Mouse (Mus musculus) liver, embryonic 16.5 days (tissue): Measurements from ENCODE around the gene Ogt. TPM values are rescaled to one million over a fixed set of nuclear protein-coding genes. Genes with fewer than 3 reads are reported as not detected.

Source experiments
- ATAC-seq: fragments of 200-750 bp; cut with Nextera tagmentation; 2 replicates; pipeline ENCODE4 v1.8.0; 2017; ENCODE audit warnings: low read depth, mild to moderate bottlenecking, moderate number of reproducible peaks, moderate library complexity
- H3K27ac ChIP-seq: fragments of 300-500 bp; sonication (generic); 2 replicates; pipeline ENCODE4 v1.5.1; 2014; ENCODE audit warnings: mild to moderate bottlenecking, low read length
- H3K27me3 ChIP-seq: fragments of 300-500 bp; sonication (generic); 2 replicates; pipeline ENCODE4 v1.6.1; 2014; ENCODE audit warnings: low read depth, low read length, mixed read lengths; ENCODE audit not compliant: control insufficient read depth, insufficient read depth
- H3K36me3 ChIP-seq: fragments of 300-500 bp; sonication (generic); 2 replicates; pipeline ENCODE4 v1.6.1; 2014; ENCODE audit warnings: mild to moderate bottlenecking; ENCODE audit not compliant: control insufficient read depth, insufficient read depth
- H3K4me1 ChIP-seq: fragments of 300-500 bp; sonication (generic); 2 replicates; pipeline ENCODE4 v1.6.1; 2014; ENCODE audit warnings: low read depth, low read length, mixed read lengths; ENCODE audit not compliant: control insufficient read depth
- H3K4me2 ChIP-seq: fragments of 300-500 bp; sonication (generic); 2 replicates; pipeline ENCODE4 v1.6.1; 2014; ENCODE audit warnings: low read depth, low read length, mixed read lengths
- H3K4me3 ChIP-seq: fragments of 300-500 bp; sonication (generic); 2 replicates; pipeline ENCODE4 v1.5.1; 2014; ENCODE audit warnings: low read depth, mild to moderate bottlenecking, low read length
- H3K9ac ChIP-seq: fragments of 300-500 bp; sonication (generic); 2 replicates; pipeline ENCODE4 v1.6.1; 2014; ENCODE audit warnings: low read depth, low read length
- H3K9me3 ChIP-seq: fragments of 300-500 bp; sonication (generic); replicated peaks from 2 replicates; pipeline ENCODE4 v1.6.1; 2016; ENCODE audit warnings: low read length; ENCODE audit not compliant: control insufficient read depth
- WGBS: fragments of 180-500 bp; shearing (Covaris S2); extraction: QIAGEN DNeasy Blood & Tissue Kit; methylation state at CpG from one replicate; pipeline ENCODE4 v1.1.7; 2014; ENCODE audit not compliant: insufficient replicate concordance; 5-methylcytosine and 5-hydroxymethylcytosine counted together
- polyA plus RNA-seq: library from polyadenylated mRNA; unstranded; fragments of >200 nt; fragmentation: Nextera tagmentation; extraction: Ambion mirVana; gene quantifications from 2 replicates; pipeline ENCODE4 v1.2.1, GENCODE M21; 2015

Ogt gene
- polyA plus RNA-seq, 1 experiment from 2014 or later: 55.6 TPM

DNA sequence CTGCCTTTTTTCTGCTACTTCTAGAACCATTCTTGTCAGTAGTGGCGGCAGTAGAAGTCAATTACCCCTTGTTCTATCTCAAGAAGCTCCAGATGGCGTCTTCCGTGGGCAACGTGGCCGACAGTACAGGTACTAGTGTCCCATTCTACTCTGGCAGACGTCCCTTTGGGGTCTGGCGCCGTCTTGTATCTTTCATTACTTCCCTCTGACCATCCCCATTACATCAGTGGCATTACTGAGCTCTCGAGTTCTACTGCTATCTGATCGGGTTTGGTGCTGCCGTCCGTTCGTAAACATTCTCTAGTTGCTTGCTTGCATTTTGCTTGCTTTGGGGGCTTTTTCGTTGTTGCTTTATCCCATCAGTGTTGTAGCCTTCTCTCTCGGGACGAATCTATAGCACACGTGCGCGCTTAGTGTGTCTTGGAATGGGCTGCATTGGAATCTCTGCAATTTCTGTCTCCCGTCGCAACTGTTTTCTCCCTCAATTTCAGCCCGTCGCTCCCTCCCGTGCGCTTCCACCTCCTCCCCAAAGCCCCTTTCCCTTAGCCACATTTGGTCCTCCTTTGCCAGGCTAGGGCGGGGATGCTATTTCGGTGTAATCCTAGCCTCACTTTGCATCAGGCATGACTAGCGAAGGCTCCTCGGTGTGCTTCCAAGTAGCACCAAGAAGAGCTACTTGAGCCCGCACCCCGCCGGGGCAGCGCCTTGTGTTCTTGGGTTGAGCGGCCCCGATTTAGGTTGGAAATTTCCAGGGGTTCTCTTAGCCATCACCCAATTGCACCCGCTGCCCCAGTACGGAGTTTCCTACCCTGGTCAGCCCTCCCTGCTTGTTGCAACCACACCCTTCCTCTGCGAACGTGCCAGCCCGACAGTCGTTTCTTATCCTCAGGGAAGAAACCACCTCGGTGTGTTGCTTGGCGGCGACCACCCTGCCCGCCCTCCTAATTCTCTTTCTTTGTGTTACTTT lies 617 bp downstream of the Ogt start:
- peak; percentile 74 for ATAC-seq
- Histone ChIP-seq H3K4me2 (peak overlapping the region; percentile 66), H3K27me3 (no peaks in the 10 kb centered on the region; the same call in 1 of the 2 replicates), H3K9me3 (no peaks in the 10 kb centered on the region), H3K36me3 (peaks cover 4% of the 10 kb centered on the region), H3K27ac (peak overlapping the region; percentile 88), H3K4me3 (peak overlapping the region; percentile 80), H3K4me1 (peaks cover 8% of the 10 kb centered on the region), H3K9ac (peak overlapping the region; percentile 86)
- 13% methylated on average over 45 of the region's 45 CpGs for WGBS

DNA sequence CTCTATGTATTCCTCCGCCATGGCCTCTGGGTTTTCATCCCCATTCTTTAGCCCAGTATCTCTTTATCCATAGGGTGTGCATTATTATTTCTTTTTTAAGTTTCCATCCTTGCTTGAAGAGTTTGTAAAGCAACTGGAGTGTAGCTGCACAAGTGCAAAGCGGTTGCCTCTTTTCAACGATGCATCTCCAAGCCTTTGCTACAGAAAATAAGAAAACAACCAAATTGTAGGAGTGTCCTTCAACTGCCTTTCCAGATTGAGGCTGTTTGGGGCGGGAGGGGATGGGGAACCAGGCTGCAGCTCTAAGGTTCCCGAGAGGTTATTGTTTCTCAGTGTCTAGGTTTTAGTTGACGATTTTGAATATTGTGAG lies 1.3 kb downstream of the Ogt start:
- Histone ChIP-seq H3K36me3 (peaks cover 4% of the 10 kb centered on the region), H3K27ac (peak overlapping the region; percentile 88), H3K4me1 (peaks cover 11% of the 10 kb centered on the region), H3K4me2 (peak overlapping the region; percentile 66), H3K9me3 (no peaks in the 10 kb centered on the region), H3K9ac (peak overlapping the region; percentile 86), H3K4me3 (peak overlapping the region; percentile 80), H3K27me3 (no peaks in the 10 kb centered on the region; the same call in 1 of the 2 replicates)
- ATAC-seq: no peak
- WGBS: 12% methylated on average over 6 of the region's 6 CpGs

DNA sequence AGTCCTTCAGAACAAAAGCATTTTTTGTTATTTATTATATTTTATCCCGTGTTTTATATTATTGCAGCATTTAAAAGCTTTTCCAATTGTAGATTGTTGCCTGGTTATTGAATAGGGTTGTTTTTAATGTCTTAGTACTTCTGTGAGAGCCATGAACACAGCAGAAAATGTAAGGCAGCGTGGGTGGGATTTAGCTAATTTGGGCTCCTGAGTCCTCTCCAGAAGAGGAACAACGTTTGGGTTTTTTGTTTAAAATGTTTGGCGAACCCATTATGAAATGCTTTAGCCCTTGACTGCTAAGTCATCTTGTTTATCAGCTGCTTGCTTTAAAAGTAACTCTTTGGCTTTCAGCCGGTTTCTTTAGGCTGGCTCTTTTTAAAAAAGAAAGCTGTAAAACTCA lies 2.2 kb downstream of the Ogt start:
- 19% methylated on average over 5 of the region's 5 CpGs for WGBS
- peak overlapping the region; percentile 66 for H3K4me2 ChIP-seq
- peak overlapping the region; percentile 80 for H3K4me3 ChIP-seq
- H3K36me3 ChIP-seq: peaks cover 4% of the 10 kb centered on the region
- H3K9ac ChIP-seq: peak overlapping the region; percentile 60
- peaks cover 16% of the 10 kb centered on the region for H3K4me1 ChIP-seq
- ATAC-seq: no peak
- H3K9me3 ChIP-seq: no peaks in the 10 kb centered on the region
- no peaks in the 10 kb centered on the region for H3K27me3 ChIP-seq
- H3K27ac ChIP-seq: no peak overlapping the region; the same call in 1 of the 2 replicates

DNA sequence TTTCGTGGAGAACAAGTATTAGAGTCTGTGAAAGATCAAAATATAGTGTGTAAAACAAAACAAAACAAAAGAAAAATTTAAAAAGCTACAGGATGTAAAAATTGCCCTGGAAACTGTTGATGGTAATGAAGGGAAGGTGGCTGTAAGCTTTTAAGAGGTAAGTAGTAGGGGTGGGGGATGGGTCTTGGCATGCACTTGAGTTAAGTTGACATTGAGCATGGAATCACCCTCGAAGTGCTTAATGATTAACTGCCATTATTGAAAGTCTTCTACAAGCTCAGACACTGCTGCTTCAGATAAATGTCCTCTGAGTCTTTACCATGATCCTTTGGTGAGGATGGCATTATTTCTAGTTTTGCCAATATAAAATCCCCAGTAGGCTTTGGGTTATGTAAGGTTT lies 5.4 kb downstream of the Ogt start:
- no peak overlapping the region for H3K4me2 ChIP-seq
- no peak overlapping the region for H3K27ac ChIP-seq
- ATAC-seq: no peak
- 52% methylated on average over 2 of the region's 2 CpGs for WGBS
- peaks cover 16% of the 10 kb centered on the region for H3K4me1 ChIP-seq
- peaks cover 4% of the 10 kb centered on the region for H3K36me3 ChIP-seq
- H3K27me3 ChIP-seq: no peaks in the 10 kb centered on the region
- H3K4me3 ChIP-seq: no peak overlapping the region
- no peak overlapping the region for H3K9ac ChIP-seq
- no peaks in the 10 kb centered on the region for H3K9me3 ChIP-seq

DNA sequence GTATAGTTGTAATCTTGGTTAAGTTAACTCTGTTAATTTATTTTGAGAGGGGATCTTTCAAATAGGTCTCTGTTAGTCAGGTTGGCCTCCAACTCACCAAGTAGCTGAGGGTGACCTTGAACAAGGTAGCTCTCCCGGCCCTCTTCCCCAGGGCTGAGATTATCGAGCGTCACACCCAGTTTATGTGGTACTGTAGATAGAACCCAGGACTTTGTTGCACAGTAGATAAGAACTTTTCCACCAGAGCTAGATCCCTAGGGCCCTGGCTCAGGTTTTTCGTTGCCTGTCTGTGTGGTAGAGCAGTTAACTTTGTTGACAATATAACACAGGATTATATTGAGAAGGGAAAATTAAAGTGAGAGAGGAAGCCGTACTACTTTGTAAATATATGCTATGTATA lies 6.8 kb downstream of the Ogt start:
- Histone ChIP-seq H3K9me3 (no peaks in the 10 kb centered on the region), H3K4me2 (no peak overlapping the region), H3K9ac (no peak overlapping the region), H3K27me3 (no peaks in the 10 kb centered on the region), H3K27ac (no peak overlapping the region), H3K36me3 (peaks cover 7% of the 10 kb centered on the region), H3K4me3 (no peak overlapping the region), H3K4me1 (peaks cover 16% of the 10 kb centered on the region)
- 47% methylated on average over 5 of the region's 5 CpGs for WGBS
- peak; percentile 80 for ATAC-seq

DNA sequence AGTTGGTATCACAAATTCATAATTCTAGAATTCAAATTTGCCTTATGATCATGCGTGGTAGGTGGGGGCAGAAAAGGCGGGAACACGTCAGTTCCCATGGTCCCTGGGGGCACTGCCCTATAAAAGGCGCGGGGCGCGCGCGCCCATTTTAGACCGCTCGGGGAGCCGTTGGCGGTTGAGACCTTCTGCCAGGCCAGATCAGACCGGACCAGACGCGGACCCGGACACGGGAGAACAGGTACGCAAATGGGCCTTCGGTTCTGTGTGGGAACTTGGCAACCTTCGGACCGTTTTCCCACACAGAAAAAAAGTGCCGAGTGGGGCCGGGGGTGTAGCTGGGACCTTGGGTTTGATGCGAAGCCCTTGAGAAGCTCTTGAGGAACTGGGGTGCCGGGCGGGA lies 55.8 kb downstream of the Ogt start:
- Histone ChIP-seq H3K27me3 (no peaks in the 10 kb centered on the region), H3K9ac (no peak overlapping the region), H3K4me1 (no peaks in the 10 kb centered on the region), H3K4me3 (no peak overlapping the region), H3K27ac (no peak overlapping the region), H3K4me2 (no peak overlapping the region), H3K9me3 (peaks cover 9% of the 10 kb centered on the region), H3K36me3 (no peaks in the 10 kb centered on the region)
- 86% methylated on average over 27 of the region's 27 CpGs for WGBS
- no peak for ATAC-seq

DNA sequence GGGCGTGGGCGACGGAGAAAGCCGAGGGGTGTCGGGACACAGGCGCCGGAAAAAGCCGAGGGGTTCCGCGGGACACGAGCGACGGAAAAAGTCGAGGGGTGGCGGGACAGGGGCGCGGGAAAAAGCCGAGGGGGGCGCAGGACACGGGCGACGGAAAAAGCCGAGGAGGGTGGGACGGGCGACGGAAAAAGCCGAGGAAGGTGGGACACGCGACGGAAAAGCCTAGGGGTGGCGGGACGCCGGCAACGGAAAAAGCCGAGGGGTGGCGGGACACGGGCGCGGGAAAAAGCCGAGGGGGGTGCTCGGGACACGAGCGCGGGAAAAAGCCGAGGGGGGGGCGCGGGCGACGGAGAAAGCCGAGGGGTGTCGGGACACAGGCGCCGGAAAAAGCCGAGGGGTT lies 57.7 kb downstream of the Ogt start:
- no peak overlapping the region for H3K4me2 ChIP-seq
- no peak for ATAC-seq
- 71% methylated on average over 42 of the region's 54 CpGs for WGBS

DNA sequence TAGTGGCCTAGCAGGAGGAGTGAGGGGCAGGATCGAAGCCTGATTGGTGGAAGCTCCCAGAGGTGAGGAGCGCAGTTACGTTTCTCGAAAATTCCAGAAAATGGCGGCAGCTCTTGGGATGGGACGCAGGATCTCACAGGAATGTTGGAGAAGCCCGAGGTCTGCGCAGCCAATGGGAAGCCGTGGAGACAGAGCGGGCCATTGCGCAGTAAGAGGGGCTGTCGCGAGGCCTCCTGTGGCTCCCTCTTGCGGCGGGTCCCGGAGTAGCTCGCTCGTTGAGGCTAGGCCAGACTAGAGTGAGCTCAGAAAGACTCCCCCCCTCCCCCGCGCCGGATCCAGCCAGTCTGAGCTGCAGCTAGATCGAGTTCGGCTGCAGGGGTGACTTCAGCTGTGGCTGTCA lies 58.4 kb downstream of the Ogt start:
- H3K27ac ChIP-seq: no peak overlapping the region
- H3K27me3 ChIP-seq: no peaks in the 10 kb centered on the region
- H3K9me3 ChIP-seq: peaks cover 9% of the 10 kb centered on the region
- no peak overlapping the region for H3K4me2 ChIP-seq
- WGBS: 70% methylated on average over 23 of the region's 23 CpGs
- H3K4me1 ChIP-seq: no peaks in the 10 kb centered on the region
- no peak overlapping the region for H3K4me3 ChIP-seq
- no peaks in the 10 kb centered on the region for H3K36me3 ChIP-seq
- H3K9ac ChIP-seq: no peak overlapping the region
- ATAC-seq: no peak

More for the DNA sequence above, 57.7 kb downstream of the Ogt start:
- no peaks in the 10 kb centered on the region for H3K36me3 ChIP-seq
- no peak overlapping the region for H3K4me3 ChIP-seq
- H3K27me3 ChIP-seq: no peaks in the 10 kb centered on the region
- no peaks in the 10 kb centered on the region for H3K4me1 ChIP-seq
- peaks cover 9% of the 10 kb centered on the region for H3K9me3 ChIP-seq
- no peak overlapping the region for H3K9ac ChIP-seq
- H3K27ac ChIP-seq: no peak overlapping the region

DNA sequence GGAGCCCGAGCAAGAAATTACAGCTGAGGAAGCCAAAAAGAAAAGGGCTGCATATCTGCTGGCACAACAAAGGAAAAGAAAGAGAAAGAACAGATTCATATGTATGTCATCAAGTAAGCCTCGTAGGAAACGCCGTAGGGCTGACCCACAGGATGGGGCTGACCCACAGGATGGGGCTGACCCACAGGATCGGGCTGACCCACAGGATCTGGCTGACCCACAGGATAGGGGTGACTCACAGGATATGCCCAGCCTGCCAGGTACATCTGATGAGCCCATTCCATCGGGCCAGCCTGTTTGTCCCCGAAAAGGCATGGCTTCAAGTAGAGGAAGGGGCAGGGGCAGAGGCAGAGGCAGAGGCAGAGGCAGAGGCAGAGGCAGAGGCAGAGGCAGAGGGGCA lies 65.3 kb downstream of the Ogt start:
- no peaks in the 10 kb centered on the region for H3K4me1 ChIP-seq
- no peak overlapping the region for H3K27ac ChIP-seq
- 53% methylated on average over 7 of the region's 7 CpGs for WGBS
- ATAC-seq: no peak
- no peak overlapping the region for H3K9ac ChIP-seq
- H3K4me3 ChIP-seq: no peak overlapping the region
- H3K36me3 ChIP-seq: no peaks in the 10 kb centered on the region
- no peaks in the 10 kb centered on the region for H3K9me3 ChIP-seq
- no peaks in the 10 kb centered on the region for H3K27me3 ChIP-seq
- H3K4me2 ChIP-seq: no peak overlapping the region
